22 mouse cellular contexts compared by ENCODE assay signal in genomic region chr8:103922746-103923145, GRCm38 (mm10).
DNase-seq lines count a peak whose midpoint lies in the region; ATAC-seq lines count a peak whose summit lies in the region.
"Had no signal": no experiment of that assay in that cellular context is flagged by ENCODE, and none has a peak within 500 bp of the region (broad histone marks: within the 10 kb centered on the region; RNA-seq: fewer than 3 reads in every experiment).

No protein-coding gene starts in this region.

- DNase-seq in Muller cell, postnatal 12 days (ENCODE audit: inconsistent ontology term) = peak; percentile 82
- peak; percentile 76 for DNase-seq in retina, embryonic 14.5 days (ENCODE audit: low spot score)
- DNase-seq in retina, postnatal 1 day = peak; percentile 73
- DNase-seq in cerebellum, adult 18-20 months = no peak
- no peak for DNase-seq in lung, postnatal 10 days
- DNase-seq: adrenal gland, adult 2 months; adrenal gland, adult 8-10 months; adrenal gland, postnatal 10 days; adrenal gland, postnatal 14 days; adrenal gland, postnatal 25 days; adrenal gland, postnatal 36 days; B cell, adult 2 months; cerebellum, adult 11 months; cerebellum, adult 11-12 months; cerebellum, adult 2 months; cerebellum, adult 8-10 months had no signal

- no peaks in the 10 kb centered on the region for H3K27me3 ChIP-seq in forebrain, embryonic 16.5 days (replicated peaks; ENCODE audit: control insufficient read depth, insufficient read depth, low read length)
- H3K27me3 ChIP-seq: CH12.LX, Patski had no signal

- H3K4me2 ChIP-seq in forebrain, embryonic 16.5 days (ENCODE audit: low read length) = no peak overlapping the region

- no peak overlapping the region for H3K9ac ChIP-seq in forebrain, embryonic 16.5 days (replicated peaks; ENCODE audit: low read depth, low read length)

- H3K27ac ChIP-seq in forebrain, embryonic 16.5 days (ENCODE audit: low read length) = no peak overlapping the region

- H3K4me3 ChIP-seq in forebrain, embryonic 16.5 days (replicated peaks; ENCODE audit: low read length) = no peak overlapping the region

- no peak for ATAC-seq in forebrain, embryonic 16.5 days
- ATAC-seq: activated CD4-positive, CD25-positive, alpha-beta regulatory T cell, adult 4 months; CD4-positive, CD25-positive, alpha-beta regulatory T cell, adult 4 months; Patski had no signal

- 74% methylated on average over 2 of the region's 2 CpGs for WGBS in forebrain, embryonic 16.5 days

- H3K4me1 ChIP-seq in forebrain, embryonic 16.5 days (replicated peaks; ENCODE audit: control insufficient read depth, insufficient read depth, low read length) = no peaks in the 10 kb centered on the region

- no peaks in the 10 kb centered on the region for H3K36me3 ChIP-seq in forebrain, embryonic 16.5 days (ENCODE audit: control insufficient read depth, insufficient read depth)
- H3K36me3 ChIP-seq: G1E had no signal

- H3K9me3 ChIP-seq in forebrain, embryonic 16.5 days (ENCODE audit: control insufficient read depth, low read length) = no peaks in the 10 kb centered on the region

Comparison
In these comparisons a context has a peak if more than half of its experiments do, and no peak if none do; other contexts are left out.
1. DNase-seq: peak in Muller cell, postnatal 12 days (single experiment), retina, embryonic 14.5 days (single experiment) and retina, postnatal 1 day (single experiment); none in cerebellum, adult 18-20 months (0 of 2) and lung, postnatal 10 days (single experiment).